Mouse (Mus musculus) cerebellum, adult 2 months (tissue): ENCODE data around the gene Nos1. TPM values are rescaled to one million over a fixed set of nuclear protein-coding genes. Genes with fewer than 3 reads are reported as not detected.
A peak's percentile ranks its signal among the peaks of the same experiment; 100 is the strongest.

Experiments
- DNase-seq, 2 experiments: peaks; one replicate each; pipeline ENCODE4 v3.0.0; 2021
- H3K27ac ChIP-seq: fragments of 200-500 bp; 2 replicates; pipeline ENCODE4 v1.5.1; 2012; ENCODE audit warnings: low read length, control low read depth, inconsistent platforms; ENCODE audit not compliant: insufficient read depth
- H3K27me3 ChIP-seq: fragments of 200-500 bp; 2 replicates; pipeline ENCODE4 v1.6.1; 2012; ENCODE audit warnings: inconsistent platforms, mild to moderate bottlenecking, low read length, moderate library complexity; ENCODE audit not compliant: control insufficient read depth, insufficient read depth
- H3K4me1 ChIP-seq: fragments of 200-500 bp; 2 replicates; pipeline ENCODE4 v1.6.1; 2011; ENCODE audit warnings: low read length; ENCODE audit not compliant: control insufficient read depth, insufficient read depth
- H3K4me3 ChIP-seq: fragments of 200-500 bp; replicated peaks from 2 replicates; pipeline ENCODE3; 2011; ENCODE audit warnings: mild to moderate bottlenecking, low read depth, low read length, control low read depth; ENCODE audit not compliant: insufficient read depth
- CTCF ChIP-seq: fragments of 200-500 bp; IDR thresholded peaks from 2 replicates; pipeline ENCODE4 v1.5.1; 2011; ENCODE audit warnings: low read depth, mild to moderate bottlenecking, control low read depth, low read length, moderate library complexity, borderline replicate concordance; ENCODE audit not compliant: insufficient read depth
- POLR2A ChIP-seq: fragments of 200-500 bp; IDR thresholded peaks from 2 replicates; pipeline ENCODE4 v1.6.1; 2011; ENCODE audit warnings: low read length, control low read depth, borderline replicate concordance; ENCODE audit not compliant: insufficient read depth
- WGBS: fragments of 180-500 bp; shearing (Covaris S2); methylation state at CpG from one replicate; pipeline ENCODE4 v1.1.7; 2018; 5-methylcytosine and 5-hydroxymethylcytosine counted together
- polyA plus RNA-seq: library from polyadenylated mRNA; depleted of rRNA; stranded (reverse); fragments of >200 nt; gene quantifications from 2 replicates; pipeline ENCODE4 v1.2.3, GENCODE M21; 2012

Nos1 gene
- polyA plus RNA-seq, 1 experiment = 28.0 TPM

GRCm38 (mm10) chr5:117899361-117899760 lies 118.5 kb downstream of the Nos1 start:
- TF ChIP-seq POLR2A (no peak), CTCF (no peak)
- Histone ChIP-seq H3K27me3 (no peaks in the 10 kb centered on the region), H3K27ac (no peak overlapping the region; the same call in 1 of the 2 replicates), H3K4me3 (no peak overlapping the region), H3K4me1 (peaks cover 12% of the 10 kb centered on the region)
- 85% methylated on average over 10 of the region's 10 CpGs for WGBS
- DNase-seq = no peak

DNA sequence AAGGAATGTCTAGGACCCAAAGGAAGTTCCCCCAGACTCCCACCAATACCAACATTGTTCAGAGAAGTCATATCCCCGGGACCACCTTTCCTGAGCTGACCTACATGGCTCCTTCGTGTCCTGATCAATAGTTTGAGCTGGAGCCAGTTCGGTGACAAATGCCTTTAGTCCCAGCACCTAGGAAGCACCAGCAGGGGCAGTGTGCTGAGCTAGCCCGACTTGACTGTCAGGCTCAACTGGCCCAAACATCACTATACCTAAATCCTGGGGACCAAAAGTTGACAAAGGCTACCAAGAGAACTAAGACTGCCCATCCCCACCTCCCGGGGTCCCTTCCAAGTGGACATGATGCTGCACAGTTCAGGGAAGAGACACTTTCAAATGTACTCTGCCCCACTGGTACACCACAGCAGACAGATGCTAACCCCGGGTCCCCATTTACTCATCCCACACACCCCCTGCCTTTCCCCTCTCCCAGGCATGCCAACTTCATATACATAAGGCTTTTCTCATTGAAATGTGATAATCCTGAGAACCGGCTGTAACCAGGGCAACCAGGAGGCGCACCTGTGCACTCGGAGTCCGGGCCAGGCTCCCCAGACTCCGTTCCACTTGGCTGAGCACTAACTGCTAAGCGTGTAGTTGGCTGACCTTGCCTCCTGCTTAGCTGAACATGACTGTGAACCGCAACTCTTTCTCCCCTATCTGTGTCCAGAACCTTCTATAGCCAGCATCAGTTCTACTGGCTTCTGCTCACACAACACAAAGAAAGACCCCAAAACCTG lies 120.3 kb downstream of the Nos1 start:
- no peaks in the 10 kb centered on the region for H3K27me3 ChIP-seq
- peak; percentile 82 to 88 for DNase-seq
- H3K27ac ChIP-seq = no peak overlapping the region
- peaks cover 25% of the 10 kb centered on the region for H3K4me1 ChIP-seq
- TF ChIP-seq CTCF (peak; percentile 41; the same call in 1 of the 2 replicates), POLR2A (no peak)
- WGBS = 9% methylated on average over 13 of the region's 13 CpGs
- no peak overlapping the region for H3K4me3 ChIP-seq

GRCm38 (mm10) chr5:117903534-117903933 lies 122.7 kb downstream of the Nos1 start:
- no peak overlapping the region for H3K27ac ChIP-seq
- no peaks in the 10 kb centered on the region for H3K27me3 ChIP-seq
- 57% methylated on average over 7 of the region's 7 CpGs for whole genome bisulfite sequencing
- no peak for TF ChIP-seq POLR2A
- TF ChIP-seq CTCF = no peak
- H3K4me3 ChIP-seq = no peak overlapping the region
- no peak for DNase-seq
- H3K4me1 ChIP-seq = peaks cover 25% of the 10 kb centered on the region

- 63% methylated on average over 4 of the region's 4 CpGs for WGBS
- Histone ChIP-seq H3K27ac (no peak overlapping the region), H3K4me3 (no peak overlapping the region), H3K4me1 (peaks cover 23% of the 10 kb centered on the region), H3K27me3 (no peaks in the 10 kb centered on the region)
- TF ChIP-seq CTCF = no peak
- TF ChIP-seq POLR2A = no peak
- peak in 1 of 2 experiments; percentile 41 for DNase-seq
Measured at GRCm38 (mm10) chr5:117905728-117906127, 124.9 kb downstream of the Nos1 start.

DNA sequence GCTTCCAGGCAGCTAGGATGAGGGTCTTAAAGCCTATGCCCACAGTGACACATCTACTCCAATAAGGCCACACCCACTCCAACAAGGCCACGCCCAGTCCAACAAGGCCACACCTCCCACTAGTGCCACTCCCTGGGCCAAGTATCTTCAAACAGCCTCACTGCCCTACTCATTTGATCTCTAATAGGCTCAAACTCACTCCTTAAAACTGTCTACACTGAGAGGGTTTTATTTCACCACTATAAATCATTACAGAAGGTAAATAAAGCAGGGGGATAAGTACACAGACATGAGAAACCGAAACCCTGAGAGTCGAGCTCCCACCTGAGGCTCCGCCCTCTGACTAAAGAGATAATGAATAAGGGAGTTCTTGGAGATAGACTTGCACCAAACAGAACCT lies 128.7 kb downstream of the Nos1 start:
- Histone ChIP-seq H3K27ac (no peak overlapping the region), H3K27me3 (no peaks in the 10 kb centered on the region), H3K4me3 (no peak overlapping the region), H3K4me1 (peaks cover 18% of the 10 kb centered on the region)
- 86% methylated on average over 4 of the region's 4 CpGs for WGBS
- TF ChIP-seq POLR2A = no peak
- no peak for TF ChIP-seq CTCF
- no peak for DNase-seq

GRCm38 (mm10) chr5:117916349-117916748 lies 135.5 kb downstream of the Nos1 start:
- no peak for DNase-seq
- TF ChIP-seq CTCF (no peak), POLR2A (no peak)
- Histone ChIP-seq H3K27me3 (no peaks in the 10 kb centered on the region), H3K27ac (no peak overlapping the region), H3K4me3 (no peak overlapping the region), H3K4me1 (no peaks in the 10 kb centered on the region)
- WGBS = 84% methylated on average over 5 of the region's 5 CpGs

DNA sequence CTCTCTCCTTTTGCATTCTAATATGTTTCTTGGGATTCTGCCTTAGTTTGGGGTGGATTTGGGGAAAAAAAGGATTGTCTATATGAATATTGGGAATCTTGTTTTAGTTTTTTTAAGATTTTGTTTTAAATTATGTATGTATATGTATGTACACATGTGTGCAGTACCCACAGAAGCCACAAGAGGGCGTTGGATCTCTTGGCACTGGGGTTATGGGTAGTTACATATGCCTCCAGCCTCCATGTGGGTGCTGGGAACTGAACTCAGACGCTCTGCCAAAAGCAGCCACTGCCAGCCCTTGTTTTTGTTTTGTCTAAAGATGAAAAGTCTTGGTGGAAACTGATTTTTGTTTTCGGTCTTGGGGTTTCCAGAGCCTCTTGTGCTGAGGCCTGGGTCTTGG lies 136.1 kb downstream of the Nos1 start:
- 0 out of 2 replicates have a peak, but pooled peaks have one; percentile 15 for TF ChIP-seq CTCF
- no peak for TF ChIP-seq POLR2A
- no peak for DNase-seq

More for the DNA sequence above, 136.1 kb downstream of the Nos1 start:
- no peaks in the 10 kb centered on the region for H3K4me1 ChIP-seq
- H3K27me3 ChIP-seq = no peaks in the 10 kb centered on the region
- H3K4me3 ChIP-seq = no peak overlapping the region
- 65% methylated on average over 3 of the region's 3 CpGs for WGBS
- H3K27ac ChIP-seq = no peak overlapping the region
